Mouse (Mus musculus) lung, postnatal 0 days (tissue): ENCODE results near the gene Cmbl. TPM values are rescaled to one million over a fixed set of nuclear protein-coding genes. Genes with fewer than 3 reads are reported as not detected.

ENCODE experiments used
- ATAC-seq: fragments of 200-750 bp; cut with Nextera tagmentation; 2 replicates; pipeline ENCODE4 v1.8.0; 2017; ENCODE audit warnings: moderate library complexity
- DNase-seq: peaks from one replicate; pipeline ENCODE4 v3.0.0-alpha.2; 2016; ENCODE audit warnings: low spot score
- H3K27ac ChIP-seq: fragments of 300-500 bp; sonication (generic); 2 replicates; pipeline ENCODE4 v1.5.1; 2014; ENCODE audit warnings: antibody characterized with exemption, mild to moderate bottlenecking, low read length, mixed read lengths
- H3K27me3 ChIP-seq: fragments of 300-500 bp; sonication (generic); replicated peaks from 2 replicates; pipeline ENCODE4 v1.6.1; 2014; ENCODE audit warnings: low read length, mixed read lengths; ENCODE audit not compliant: insufficient read depth
- H3K36me3 ChIP-seq: fragments of 300-500 bp; sonication (generic); 2 replicates; pipeline ENCODE4 v1.6.1; 2014; ENCODE audit warnings: low read length, mixed read lengths; ENCODE audit not compliant: insufficient read depth
- H3K4me1 ChIP-seq: fragments of 300-500 bp; sonication (generic); 2 replicates; pipeline ENCODE4 v1.6.1; 2014; ENCODE audit warnings: antibody characterized with exemption, low read depth, low read length, mixed read lengths; ENCODE audit not compliant: insufficient read depth
- H3K4me2 ChIP-seq: fragments of 300-500 bp; sonication (generic); replicated peaks from 2 replicates; pipeline ENCODE4 v1.6.1; 2014; ENCODE audit warnings: low read depth, mild to moderate bottlenecking, low read length, moderate library complexity, mixed read lengths
- H3K4me3 ChIP-seq: fragments of 300-500 bp; sonication (generic); 2 replicates; pipeline ENCODE4 v1.5.1; 2014; ENCODE audit warnings: low read depth, low read length
- H3K9ac ChIP-seq: fragments of 300-500 bp; sonication (generic); replicated peaks from 2 replicates; pipeline ENCODE4 v1.6.1; 2014; ENCODE audit warnings: low read depth, mild to moderate bottlenecking
- H3K9me3 ChIP-seq: fragments of 300-500 bp; sonication (generic); 2 replicates; pipeline ENCODE4 v1.6.1; 2016; ENCODE audit warnings: low read length, mixed read lengths
- CTCF ChIP-seq: IDR thresholded peaks from 2 replicates; pipeline ENCODE4 v1.5.1; 2016; ENCODE audit warnings: antibody characterized with exemption, mild to moderate bottlenecking
- EP300 ChIP-seq: IDR thresholded peaks from 2 replicates; pipeline ENCODE4 v1.6.1; 2016; ENCODE audit warnings: antibody characterized with exemption, mild to moderate bottlenecking, control low read depth
- WGBS: fragments of 180-500 bp; shearing (Covaris S2); extraction: QIAGEN DNeasy Blood & Tissue Kit; methylation state at CpG from one replicate; pipeline ENCODE4 v1.1.7; 2014; 5-methylcytosine and 5-hydroxymethylcytosine counted together
- polyA plus RNA-seq: library from polyadenylated mRNA; unstranded; fragments of >200 nt; fragmentation: Nextera tagmentation; extraction: Ambion mirVana; gene quantifications from 2 replicates; pipeline ENCODE4 v1.2.1, GENCODE M21; 2015

Gene Cmbl
- polyA plus RNA-seq, 1 experiment from 2014 or later = 12.2 TPM

GRCm38 (mm10) chr15:31592531-31592930 is 27.3 kb downstream of the Cmbl start:
- Histone ChIP-seq H3K27me3 (no peaks in the 10 kb centered on the region), H3K27ac (no peak overlapping the region), H3K4me3 (no peak overlapping the region), H3K9me3 (no peaks in the 10 kb centered on the region), H3K4me1 (no peaks in the 10 kb centered on the region), H3K36me3 (peaks cover 42% of the 10 kb centered on the region; the same call in 1 of the 2 replicates), H3K4me2 (no peak overlapping the region), H3K9ac (no peak overlapping the region)
- 65% methylated on average over 8 of the region's 8 CpGs for WGBS
- DNase-seq (no peak), ATAC-seq (no peak)
- TF ChIP-seq EP300 (no peak), CTCF (no peak)

- 83% methylated on average over 14 of the region's 14 CpGs for WGBS
These were observed 29.1 kb downstream of the Cmbl start for GRCm38 (mm10) chr15:31594260-31594659.

GRCm38 (mm10) chr15:31595651-31596050 is 30.5 kb downstream of the Cmbl start:
- Histone ChIP-seq H3K4me3 (no peak overlapping the region), H3K27me3 (no peaks in the 10 kb centered on the region), H3K36me3 (peaks cover 41% of the 10 kb centered on the region; the same call in 1 of the 2 replicates), H3K9ac (no peak overlapping the region), H3K27ac (no peak overlapping the region), H3K4me1 (peaks cover 2% of the 10 kb centered on the region; the same call in 1 of the 2 replicates), H3K9me3 (no peaks in the 10 kb centered on the region), H3K4me2 (no peak overlapping the region)
- WGBS = 64% methylated on average over 7 of the region's 7 CpGs
- ATAC-seq (peak; percentile 26; the same call in 1 of the 2 replicates), DNase-seq (no peak)
- TF ChIP-seq CTCF = no peak
- no peak for TF ChIP-seq EP300

More at GRCm38 (mm10) chr15:31594260-31594659, 29.1 kb downstream of the Cmbl start:
- Histone ChIP-seq H3K36me3 (peaks cover 44% of the 10 kb centered on the region; the same call in 1 of the 2 replicates), H3K27me3 (no peaks in the 10 kb centered on the region), H3K9ac (no peak overlapping the region), H3K4me3 (no peak overlapping the region), H3K9me3 (no peaks in the 10 kb centered on the region), H3K4me1 (no peaks in the 10 kb centered on the region), H3K4me2 (no peak overlapping the region), H3K27ac (no peak overlapping the region)
- TF ChIP-seq CTCF (no peak), EP300 (no peak)
- DNase-seq (no peak), ATAC-seq (no peak)

- ATAC-seq (no peak), DNase-seq (no peak)
- peaks cover 9% of the 10 kb centered on the region for H3K4me1 ChIP-seq
- peaks cover 14% of the 10 kb centered on the region for H3K36me3 ChIP-seq
- H3K4me3 ChIP-seq = no peak overlapping the region
- no peak overlapping the region for H3K4me2 ChIP-seq
- 66% methylated on average over 4 of the region's 4 CpGs for WGBS
- H3K27me3 ChIP-seq = no peaks in the 10 kb centered on the region
- TF ChIP-seq EP300 (no peak), CTCF (no peak)
- H3K9ac ChIP-seq = no peak overlapping the region
- no peaks in the 10 kb centered on the region for H3K9me3 ChIP-seq
- no peak overlapping the region for H3K27ac ChIP-seq
These were observed 34.6 kb downstream of the Cmbl start for GRCm38 (mm10) chr15:31599834-31600233.

GRCm38 (mm10) chr15:31601279-31601645 is 36.1 kb downstream of the Cmbl start:
- H3K4me2 ChIP-seq = peak overlapping the region; percentile 96
- peaks cover 4% of the 10 kb centered on the region for H3K36me3 ChIP-seq
- DNase-seq = no peak
- H3K9me3 ChIP-seq = no peaks in the 10 kb centered on the region
- peak overlapping the region; percentile 75 for H3K4me3 ChIP-seq
- peak overlapping the region; percentile 89; the same call in 1 of the 2 replicates for H3K27ac ChIP-seq
- TF ChIP-seq CTCF = no peak
- peak; percentile 76 for ATAC-seq
- WGBS = 2% methylated on average over 33 of the region's 33 CpGs
- H3K27me3 ChIP-seq = no peaks in the 10 kb centered on the region
- peak overlapping the region; percentile 79 for H3K9ac ChIP-seq
- H3K4me1 ChIP-seq = peaks cover 9% of the 10 kb centered on the region

GRCm38 (mm10) chr15:31601646-31602374 is 36.6 kb downstream of the Cmbl start, which contains the start of the genes Cct5 and Fam173b:
Gene Cct5 (minus strand): TSS chr15:31601804.
Gene Fam173b (plus strand): TSS chr15:31601852.
- Histone ChIP-seq H3K4me3 (peak within 1 kb of the TSS; percentile 75), H3K9ac (peak within 1 kb of the TSS; percentile 79), H3K36me3 (peaks cover 4% of the 10 kb centered on the region), H3K4me2 (peak within 1 kb of the TSS; percentile 96), H3K4me1 (peaks cover 9% of the 10 kb centered on the region), H3K27me3 (no peaks in the 10 kb centered on the region), H3K27ac (peak within 1 kb of the TSS; percentile 89), H3K9me3 (no peaks in the 10 kb centered on the region)
- ATAC-seq (peak; percentile 92), DNase-seq (peak; percentile 98)
- TF ChIP-seq CTCF (peak; percentile 11; the same call in 1 of the 2 replicates), EP300 (peak; percentile 80)
- under 1% methylated on average over 63 of the region's 63 CpGs for WGBS
